Mouse (Mus musculus): ENCODE results near the gene Clec4g.

DNA sequence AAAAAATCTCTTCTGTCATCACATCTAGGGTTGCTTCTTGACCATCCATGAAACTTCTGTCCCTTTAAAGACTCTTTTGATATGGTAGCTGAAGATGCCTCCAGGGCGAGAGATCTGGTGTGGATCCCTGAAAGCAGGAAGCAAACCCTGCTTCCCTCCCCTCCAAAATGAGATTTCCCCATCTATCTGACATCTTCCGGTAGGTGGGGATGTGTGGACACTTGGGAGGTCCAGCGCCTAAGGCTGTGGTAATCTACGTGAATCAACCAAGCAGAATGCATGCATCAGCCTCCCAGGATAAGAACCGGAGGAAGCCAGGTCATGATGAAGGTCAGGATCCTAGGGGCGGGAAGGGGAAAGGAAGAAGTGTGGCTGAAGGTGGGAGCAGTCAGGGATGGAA, 54.9 kb downstream of the Clec4g start, which contains the start of gene Mcemp1:
- TF ChIP-seq CTCF (IDR thresholded peaks at IDR 0.05; ENCODE audit: low read depth): no peak
- TF ChIP-seq EP300 (IDR thresholded peaks at IDR 0.05; ENCODE audit: low read depth): no peak

Measured in liver, postnatal 0 days (tissue).